Mouse (Mus musculus) forebrain, postnatal 0 days (tissue): ENCODE results near the gene Gm3164. TPM values are rescaled to one million over a fixed set of nuclear protein-coding genes. Genes with fewer than 3 reads are reported as not detected.
A peak's percentile ranks its signal among the peaks of the same experiment; 100 is the strongest.
"Not testable (repeated sequence)": the region's sequence is repeated elsewhere in the genome, so short reads cannot be mapped to it uniquely, and the experiment has no call there.

Experiments
- ATAC-seq: fragments of 200-750 bp; cut with Nextera tagmentation; 2 replicates; pipeline ENCODE4 v1.8.0; 2017; ENCODE audit warnings: mild to moderate bottlenecking, moderate library complexity
- DNase-seq: peaks from one replicate; pipeline ENCODE4 v3.0.0-alpha.2; 2015
- H3K27ac ChIP-seq: fragments of 300-500 bp; sonication (generic); 2 replicates; pipeline ENCODE4 v1.5.1; 2014; ENCODE audit warnings: low read depth, mild to moderate bottlenecking, antibody characterized with exemption, low read length, moderate library complexity, mixed read lengths
- H3K27me3 ChIP-seq: fragments of 300-500 bp; sonication (generic); 2 replicates; pipeline ENCODE4 v1.6.1; 2014; ENCODE audit warnings: mild to moderate bottlenecking, low read length, mixed read lengths; ENCODE audit not compliant: insufficient read depth
- H3K36me3 ChIP-seq: fragments of 300-500 bp; sonication (generic); 2 replicates; pipeline ENCODE4 v1.6.1; 2014; ENCODE audit warnings: mild to moderate bottlenecking, moderate library complexity; ENCODE audit not compliant: insufficient read depth
- H3K4me1 ChIP-seq: fragments of 300-500 bp; sonication (generic); 2 replicates; pipeline ENCODE4 v1.6.1; 2014; ENCODE audit warnings: antibody characterized with exemption; ENCODE audit not compliant: insufficient read depth
- H3K4me2 ChIP-seq: fragments of 300-500 bp; sonication (generic); 2 replicates; pipeline ENCODE4 v1.6.1; 2014; ENCODE audit warnings: low read depth, mild to moderate bottlenecking, moderate library complexity
- H3K4me3 ChIP-seq: fragments of 300-500 bp; sonication (generic); 2 replicates; pipeline ENCODE4 v1.5.1; 2014; ENCODE audit warnings: low read depth, low read length, mixed read lengths
- H3K9ac ChIP-seq: fragments of 300-500 bp; sonication (generic); 2 replicates; pipeline ENCODE4 v1.6.1; 2014; ENCODE audit warnings: mild to moderate bottlenecking
- H3K9me3 ChIP-seq: fragments of 300-500 bp; sonication (generic); 2 replicates; pipeline ENCODE4 v1.6.1; 2016; ENCODE audit warnings: low read length
- CTCF ChIP-seq: sonication (generic); IDR thresholded peaks from 2 replicates; pipeline ENCODE4 v1.5.1; 2016; ENCODE audit warnings: antibody characterized with exemption, control low read depth, low read depth
- WGBS: fragments of 180-500 bp; shearing (Covaris S2); extraction: QIAGEN DNeasy Blood & Tissue Kit; methylation state at CpG from one replicate; pipeline ENCODE4 v1.1.7; 2014; 5-methylcytosine and 5-hydroxymethylcytosine counted together
- polyA plus RNA-seq: library from polyadenylated mRNA; unstranded; fragments of >200 nt; fragmentation: Nextera tagmentation; extraction: Ambion mirVana; gene quantifications from 2 replicates; pipeline ENCODE4 v1.2.1, GENCODE M21; 2015
- total RNA-seq: library from RNA; depleted of rRNA; stranded (reverse); fragments of >200 nt; gene quantifications from 2 replicates; pipeline ENCODE4 v1.2.3, GENCODE M21; 2014; rRNA removed

Gene Gm3164
- 4.8 and 5.2 TPM in 2 replicates for total RNA-seq
- 4.6 and 6.7 TPM in 2 replicates for polyA plus RNA-seq

- H3K4me2 ChIP-seq = peak within 1 kb of the TSS; percentile 55
- 2% methylated on average over 34 of the region's 59 CpGs for WGBS
- ATAC-seq (peak; percentile 78), DNase-seq (peak; percentile 14)
- not testable (repeated sequence) for H3K9me3 ChIP-seq, H3K27ac ChIP-seq, H3K4me1 ChIP-seq, H3K36me3 ChIP-seq, H3K27me3 ChIP-seq
- H3K9ac ChIP-seq = peak within 1 kb of the TSS; percentile 60
- peak within 1 kb of the TSS; percentile 41 for H3K4me3 ChIP-seq
- TF ChIP-seq CTCF = peak; percentile 36
Measured at GRCm38 (mm10) chr14:4414965-4415835, at the start of gene Gm3164. Gm3164 (plus strand) TSS chr14:4415448.

GRCm38 (mm10) chr14:4368991-4369390 lies 46.3 kb upstream of the Gm3164 start:
- 92% methylated on average over 3 of the region's 3 CpGs for WGBS
- H3K36me3 ChIP-seq = not testable (repeated sequence)

GRCm38 (mm10) chr14:4369691-4370090 lies 45.6 kb upstream of the Gm3164 start:
- not testable (repeated sequence) for H3K9ac ChIP-seq, H3K4me2 ChIP-seq, H3K36me3 ChIP-seq, H3K27me3 ChIP-seq, H3K9me3 ChIP-seq, H3K4me1 ChIP-seq, H3K4me3 ChIP-seq, DNase-seq, H3K27ac ChIP-seq, ATAC-seq
- 83% methylated on average over 3 of the region's 3 CpGs for WGBS

More at GRCm38 (mm10) chr14:4368991-4369390, 46.3 kb upstream of the Gm3164 start:
- ATAC-seq, H3K9ac ChIP-seq, H3K27me3 ChIP-seq, DNase-seq, H3K27ac ChIP-seq, H3K9me3 ChIP-seq, H3K4me3 ChIP-seq, H3K4me1 ChIP-seq, H3K4me2 ChIP-seq: not testable (repeated sequence)

- H3K9me3 ChIP-seq, H3K27ac ChIP-seq, H3K36me3 ChIP-seq, H3K4me3 ChIP-seq, ATAC-seq, H3K4me2 ChIP-seq, H3K9ac ChIP-seq, DNase-seq, H3K4me1 ChIP-seq, H3K27me3 ChIP-seq: not testable (repeated sequence)
Measured at GRCm38 (mm10) chr14:4377871-4378270, 37.4 kb upstream of the Gm3164 start.

GRCm38 (mm10) chr14:4385606-4386005 lies 29.6 kb upstream of the Gm3164 start:
- not testable (repeated sequence) for H3K27me3 ChIP-seq, H3K9me3 ChIP-seq, H3K27ac ChIP-seq, H3K4me2 ChIP-seq, H3K4me1 ChIP-seq, H3K9ac ChIP-seq, ATAC-seq, H3K36me3 ChIP-seq, DNase-seq, H3K4me3 ChIP-seq

GRCm38 (mm10) chr14:4392841-4393530 lies 22.3 kb upstream of the Gm3164 start:
- not testable (repeated sequence) for H3K36me3 ChIP-seq, H3K4me2 ChIP-seq, H3K27me3 ChIP-seq, H3K27ac ChIP-seq, H3K9me3 ChIP-seq, H3K9ac ChIP-seq, ATAC-seq, DNase-seq, H3K4me3 ChIP-seq, H3K4me1 ChIP-seq
- 82% methylated on average over 2 of the region's 6 CpGs for WGBS

GRCm38 (mm10) chr14:4397226-4397625 lies 18.0 kb upstream of the Gm3164 start, which contains the start of gene Gm3159:
Gm3159 (plus strand) TSS chr14:4397526.
- not testable (repeated sequence) for H3K4me3 ChIP-seq, H3K4me2 ChIP-seq, H3K27ac ChIP-seq, H3K36me3 ChIP-seq, H3K27me3 ChIP-seq, DNase-seq, ATAC-seq, H3K4me1 ChIP-seq, H3K9me3 ChIP-seq, H3K9ac ChIP-seq
- WGBS = 67% methylated on average over 1 of the region's 3 CpGs

GRCm38 (mm10) chr14:4398624-4399023 lies 16.6 kb upstream of the Gm3164 start:
- not testable (repeated sequence) for DNase-seq, H3K4me3 ChIP-seq, H3K9ac ChIP-seq, H3K27ac ChIP-seq, H3K9me3 ChIP-seq, H3K36me3 ChIP-seq, ATAC-seq, H3K4me2 ChIP-seq, H3K27me3 ChIP-seq, H3K4me1 ChIP-seq

- not testable (repeated sequence) for ATAC-seq, H3K4me3 ChIP-seq, H3K27me3 ChIP-seq, H3K4me1 ChIP-seq, H3K27ac ChIP-seq, H3K9ac ChIP-seq, H3K9me3 ChIP-seq, H3K4me2 ChIP-seq, DNase-seq, H3K36me3 ChIP-seq
- 82% methylated on average over 5 of the region's 5 CpGs for WGBS
Measured at GRCm38 (mm10) chr14:4400115-4400789, 15.0 kb upstream of the Gm3164 start.

GRCm38 (mm10) chr14:4401245-4401644 lies 14.0 kb upstream of the Gm3164 start:
- H3K4me3 ChIP-seq, H3K27ac ChIP-seq, H3K36me3 ChIP-seq, DNase-seq, H3K9ac ChIP-seq, H3K4me2 ChIP-seq, H3K27me3 ChIP-seq, ATAC-seq, H3K9me3 ChIP-seq, H3K4me1 ChIP-seq: not testable (repeated sequence)
- 83% methylated on average over 4 of the region's 5 CpGs for WGBS
